Mouse (Mus musculus) thymus, postnatal 36 days (tissue): ENCODE results near the gene Notch3.
"Not testable (repeated sequence)": the region's sequence is repeated elsewhere in the genome, so short reads cannot be mapped to it uniquely, and the experiment has no call there.

Experiments used
- DNase-seq, 2 experiments: peaks; one replicate each; pipeline ENCODE4 v3.0.0; 2022; ENCODE audit warnings: mixed read lengths in 2 of 2

The Notch3 gene

GRCm38 (mm10) chr17:32166687-32167086 lies at the start of gene Notch3:
Gene Notch3 (minus strand): TSS chr17:32166852.
- DNase-seq, result peak; percentile 71 to 81

- not testable (repeated sequence) for DNase-seq
Measured at GRCm38 (mm10) chr17:32215587-32215986, 48.9 kb upstream of the Notch3 start.

DNA sequence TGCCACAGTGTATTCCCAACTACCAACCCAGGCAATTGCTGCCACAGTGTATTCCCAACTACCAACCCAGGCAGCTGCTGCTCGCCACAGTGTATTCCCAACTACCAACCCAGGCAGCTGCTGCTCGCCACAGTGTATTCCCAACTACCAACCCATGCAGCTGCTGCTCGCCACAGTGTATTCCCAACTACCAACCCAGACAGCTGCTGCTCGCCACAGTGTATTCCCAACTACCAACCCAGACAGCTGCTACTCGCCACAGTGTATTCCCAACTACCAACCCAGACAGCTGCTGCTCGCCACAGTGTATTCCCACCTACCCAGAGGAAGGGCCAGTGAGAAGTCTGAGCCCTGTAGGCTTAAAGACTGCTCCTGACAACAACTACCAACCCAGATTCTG lies 44.9 kb upstream of the Notch3 start:
- not testable (repeated sequence) for DNase-seq

GRCm38 (mm10) chr17:32209752-32210151 lies 43.1 kb upstream of the Notch3 start:
- DNase-seq, result peak; percentile 50 to 53

GRCm38 (mm10) chr17:32209144-32209543 lies 42.5 kb upstream of the Notch3 start:
- no peak for DNase-seq

GRCm38 (mm10) chr17:32207586-32208245 lies 41.1 kb upstream of the Notch3 start:
- DNase-seq, result no peak

- DNase-seq, result no peak
Measured at GRCm38 (mm10) chr17:32205345-32205744, 38.7 kb upstream of the Notch3 start.

DNA sequence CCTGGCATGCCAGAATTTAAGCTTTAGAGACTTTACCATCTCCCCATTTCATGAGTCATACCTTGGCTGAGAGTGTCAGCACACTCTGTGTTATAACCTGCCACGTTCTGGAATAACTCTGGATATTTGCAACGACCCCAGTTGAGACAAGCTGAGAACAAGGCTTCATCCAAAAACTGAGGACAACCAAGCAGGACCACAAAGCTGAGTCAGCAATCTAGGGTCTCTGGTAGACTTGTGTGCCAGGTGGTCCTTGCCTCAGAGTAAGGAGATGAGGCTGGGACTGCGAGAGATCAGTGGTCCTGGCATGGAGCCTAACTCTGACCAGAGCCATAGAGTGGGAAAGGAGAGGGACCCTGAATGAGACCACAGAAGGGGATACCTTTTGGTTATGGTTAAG lies 36.3 kb upstream of the Notch3 start:
- no peak for DNase-seq

GRCm38 (mm10) chr17:32201086-32201485 lies 34.4 kb upstream of the Notch3 start:
- peak; percentile 56 to 74 for DNase-seq

DNA sequence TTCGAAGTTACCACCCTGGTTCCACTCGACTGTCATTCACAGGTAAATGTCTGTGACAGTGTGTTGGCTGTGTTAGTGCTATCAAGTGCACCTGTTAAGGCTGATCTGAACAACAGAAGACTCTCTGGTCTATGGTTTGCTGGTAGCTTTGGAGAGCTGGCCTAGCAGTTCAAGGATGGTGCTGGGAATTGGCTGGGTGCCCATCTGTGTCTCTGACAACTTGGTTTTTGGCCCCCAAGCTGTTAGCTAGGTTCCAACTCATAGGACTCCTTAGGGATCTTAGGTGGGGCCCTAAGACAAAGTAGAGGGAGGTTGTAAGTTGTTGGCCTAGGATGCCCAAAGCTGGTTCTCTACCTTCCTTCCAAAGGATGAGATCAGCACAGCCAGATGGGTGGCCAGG lies 33.1 kb upstream of the Notch3 start:
- DNase-seq, result no peak

GRCm38 (mm10) chr17:32197156-32197555 lies 30.5 kb upstream of the Notch3 start:
- DNase-seq, result no peak

DNA sequence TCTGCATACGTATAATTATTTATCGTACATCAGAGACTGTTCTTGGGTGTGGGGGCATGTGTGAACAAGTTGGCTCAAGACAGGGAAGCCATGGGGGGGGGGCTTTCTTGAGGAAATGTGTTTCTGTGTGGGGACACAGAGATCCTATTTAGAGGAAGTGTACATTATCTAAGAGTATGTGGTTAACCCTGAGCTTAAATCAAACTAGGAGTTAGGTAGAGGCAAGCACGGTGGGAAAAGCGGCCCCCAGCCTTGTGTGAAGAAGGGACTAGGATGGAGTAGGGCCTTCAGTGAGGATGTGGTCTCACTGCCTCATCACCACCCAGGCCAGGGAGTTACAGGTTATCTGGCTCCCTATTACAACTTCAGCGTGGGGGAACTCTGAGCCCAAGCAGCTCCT lies 29.1 kb upstream of the Notch3 start:
- no peak for DNase-seq

GRCm38 (mm10) chr17:32193010-32193409 lies 26.4 kb upstream of the Notch3 start:
- DNase-seq, result no peak

DNA sequence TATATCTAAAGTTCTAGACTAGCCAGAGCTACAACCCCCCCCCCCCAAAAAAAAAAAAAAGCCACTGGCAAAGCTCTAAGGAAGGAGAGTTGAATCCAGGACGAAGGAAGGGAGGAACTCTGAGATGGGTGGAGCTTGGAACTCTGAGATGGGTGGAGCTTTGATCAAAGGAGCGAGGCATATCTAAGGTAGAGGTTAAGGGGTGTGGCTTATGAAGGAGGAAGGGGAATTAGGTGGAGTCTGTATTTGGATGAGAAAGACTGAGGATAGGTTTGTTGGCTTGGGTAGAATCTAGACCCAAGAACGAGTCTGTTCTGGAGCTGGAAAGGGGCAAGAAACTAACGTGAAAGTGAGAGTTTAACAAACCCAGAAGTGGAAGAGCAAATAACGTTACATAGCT lies 23.2 kb upstream of the Notch3 start:
- peak in 1 of 2 experiments; percentile 26 for DNase-seq

- peak; percentile 27 to 48 for DNase-seq
Measured at GRCm38 (mm10) chr17:32188863-32189636, 22.4 kb upstream of the Notch3 start, which contains the start of gene Ephx3. Gene Ephx3 (minus strand): TSS chr17:32189549.

- no peak for DNase-seq
Measured at GRCm38 (mm10) chr17:32183017-32183416, 16.4 kb upstream of the Notch3 start.

DNA sequence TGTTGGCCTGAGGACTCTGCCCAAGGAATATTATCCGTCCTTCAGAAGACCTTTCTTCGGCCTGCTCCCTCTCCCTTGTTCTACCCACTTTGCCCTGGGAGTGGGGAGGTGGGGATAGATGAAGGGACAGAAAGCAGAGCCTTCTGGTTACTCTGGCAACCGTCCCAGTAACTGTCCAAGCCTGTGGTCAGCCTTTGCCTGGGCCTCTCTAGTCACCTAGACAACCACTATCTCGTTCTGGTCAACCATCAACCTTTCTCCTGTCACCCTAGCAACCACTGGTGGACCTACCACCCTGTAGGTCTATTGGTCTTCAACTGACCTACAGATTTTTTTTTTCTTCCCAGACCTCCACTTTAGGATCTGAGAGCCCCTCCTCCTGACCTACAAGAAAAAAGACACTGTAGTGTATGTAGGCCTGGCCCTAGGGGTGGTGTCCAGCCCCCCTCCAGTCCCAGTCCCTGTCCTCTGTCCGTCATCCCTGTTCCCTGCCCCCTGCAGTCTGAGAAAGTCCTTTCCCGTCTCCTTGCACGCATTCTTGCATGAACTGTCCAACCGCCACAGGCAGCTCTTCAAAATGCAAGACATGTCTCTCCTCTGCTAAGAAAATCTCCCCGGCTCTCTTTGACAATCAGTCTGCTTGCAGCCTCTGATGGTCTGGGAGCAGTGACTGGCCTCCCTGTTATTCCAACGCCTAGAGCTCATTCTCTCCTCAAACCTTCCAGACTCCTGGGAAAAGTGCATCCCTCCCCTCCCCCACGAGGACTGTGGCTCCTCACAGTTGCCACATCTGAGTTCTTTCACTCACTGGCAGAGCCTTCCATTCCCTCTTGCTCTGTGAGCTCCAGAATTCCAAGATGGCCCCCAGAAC lies 13.2 kb upstream of the Notch3 start:
- no peak for DNase-seq

- no peak for DNase-seq
Measured at GRCm38 (mm10) chr17:32176919-32177318, 10.3 kb upstream of the Notch3 start.

DNA sequence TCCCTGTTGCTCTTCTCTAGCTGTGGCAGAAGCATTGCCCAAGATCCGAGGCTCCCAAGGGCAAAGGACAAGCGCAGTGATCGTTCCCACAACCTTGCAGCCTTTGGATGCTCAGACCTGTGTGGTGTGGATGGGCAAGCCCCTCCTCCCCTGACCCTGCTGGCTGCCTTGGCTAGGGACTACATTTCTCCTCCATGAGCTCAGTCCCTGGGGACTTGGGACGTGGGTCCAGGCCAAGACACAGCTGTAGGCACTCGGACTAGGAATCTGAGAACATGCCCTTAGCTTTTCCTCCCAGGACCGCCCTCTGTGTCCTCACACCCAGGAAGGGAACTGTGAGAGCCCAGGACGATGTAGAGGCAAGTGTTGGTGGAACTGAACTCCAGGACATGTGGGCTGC lies 6.5 kb upstream of the Notch3 start:
- no peak for DNase-seq

- no peak for DNase-seq
Measured at GRCm38 (mm10) chr17:32172485-32172884, 5.8 kb upstream of the Notch3 start.

DNA sequence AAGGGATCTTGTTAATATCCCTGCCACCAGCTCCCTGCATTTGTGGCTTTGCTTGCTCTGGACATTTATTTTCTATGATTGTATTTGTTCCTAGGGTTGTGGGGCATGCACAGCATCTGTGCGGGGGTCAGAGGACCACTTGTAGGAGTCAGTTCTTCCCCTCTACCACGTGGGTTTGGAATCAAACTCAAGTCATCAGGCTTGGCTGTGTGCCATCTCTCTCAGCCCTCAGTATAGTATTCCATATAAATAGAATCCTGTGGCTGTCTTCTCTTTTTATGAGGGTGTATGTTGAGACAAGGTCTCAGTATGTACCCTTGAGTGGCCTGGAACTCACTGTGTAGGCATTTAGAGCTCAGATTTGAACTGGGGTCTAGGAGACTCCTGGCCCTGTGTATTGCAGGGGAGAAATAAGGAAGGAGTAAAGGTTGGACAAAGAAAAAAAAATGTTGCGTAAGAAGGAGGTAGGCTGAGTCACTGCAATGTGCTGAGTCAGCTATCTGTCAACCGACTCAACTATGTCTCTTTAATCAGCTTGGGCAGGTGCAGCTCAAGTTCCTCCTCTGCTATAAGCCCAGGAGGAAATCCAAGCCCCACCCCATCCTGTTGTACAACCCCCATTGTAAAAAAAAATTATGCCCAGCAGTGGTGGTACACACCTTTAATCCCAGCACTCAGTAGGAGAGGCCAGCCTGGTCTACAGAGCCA lies 3.0 kb upstream of the Notch3 start:
- peak; percentile 41 to 70 for DNase-seq

DNA sequence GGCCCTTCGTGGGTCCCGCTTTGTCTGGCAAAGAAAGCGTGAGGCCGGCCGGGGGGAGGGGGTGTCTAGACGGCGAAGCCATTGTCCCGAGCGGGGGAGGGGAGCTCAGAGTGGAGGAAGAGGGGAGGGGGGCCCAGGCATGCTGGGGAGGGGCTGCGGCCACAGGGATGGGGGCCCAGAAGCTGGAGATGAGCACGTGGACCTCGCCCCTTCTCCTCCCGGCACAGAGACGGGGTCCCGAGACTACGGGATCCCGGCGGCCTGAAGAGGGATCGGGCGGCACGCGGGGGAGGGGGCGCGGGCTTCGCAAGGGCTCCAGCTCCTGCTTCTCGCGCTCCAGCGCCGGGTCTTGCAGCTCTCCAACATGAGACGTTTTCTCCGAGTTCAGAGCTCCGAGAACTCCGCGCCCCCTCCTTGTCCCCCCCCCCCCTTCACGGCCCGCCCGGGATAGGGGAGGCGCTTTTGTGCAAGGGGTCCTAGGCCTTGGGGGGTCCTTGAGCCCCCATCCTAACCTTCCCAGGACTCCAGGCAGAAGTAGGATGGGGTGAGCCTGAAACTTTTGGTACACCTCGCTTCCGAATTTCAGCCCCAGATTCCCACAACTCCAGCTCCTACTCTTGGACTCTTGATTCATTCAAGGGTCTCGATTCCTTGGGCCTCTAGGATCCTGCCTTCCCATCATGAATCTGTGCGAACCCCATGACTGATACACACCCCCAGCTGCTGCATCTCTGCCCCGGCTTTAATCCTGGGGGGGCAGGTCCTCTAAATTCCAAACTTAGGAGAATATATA lies 653 bp downstream of the Notch3 start:
- DNase-seq, result peak; percentile 82
